Mouse (Mus musculus) urinary bladder, adult 18-20 months (tissue): ENCODE measurements around the gene Man1a.

Experiments used
- DNase-seq, 2 experiments: peaks; one replicate each; pipeline ENCODE4 v3.0.0; 2022; ENCODE audit warnings: low spot score in 2 of 2, mixed read lengths in 2 of 2

The Man1a gene

DNA sequence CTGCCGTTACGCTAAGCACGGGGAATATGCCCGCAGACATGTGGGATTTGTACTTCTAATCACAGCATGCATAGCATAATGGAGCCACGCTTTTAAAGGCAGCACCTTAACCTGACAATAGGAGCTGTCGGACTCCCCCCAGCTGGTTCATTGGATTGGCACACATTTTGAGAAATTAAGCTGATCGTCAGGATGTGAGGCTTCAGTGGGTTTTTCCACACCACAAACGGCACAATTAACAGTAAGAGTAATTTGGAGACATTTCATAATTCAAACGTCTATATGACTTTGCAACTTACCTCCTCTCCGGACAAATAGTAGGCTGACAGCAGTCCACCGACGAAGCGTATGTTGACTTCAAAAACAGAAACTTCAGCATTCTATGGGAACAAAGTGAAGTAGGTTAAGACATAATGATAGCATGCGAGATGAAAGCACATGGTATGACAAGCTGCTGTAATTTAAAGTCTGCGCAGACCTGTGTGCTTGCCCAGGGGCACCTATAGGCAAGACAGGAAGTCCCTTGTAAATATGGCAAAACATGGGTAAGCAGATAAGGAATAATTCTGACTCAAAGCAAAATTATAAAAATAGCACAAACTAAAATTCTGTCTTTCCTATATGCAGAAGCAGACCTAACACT, 62.2 kb downstream of the Man1a start:
- DNase-seq: no peak

GRCm38 (mm10) chr10:54013143-54013791, 63.1 kb downstream of the Man1a start:
- DNase-seq: no peak

DNA sequence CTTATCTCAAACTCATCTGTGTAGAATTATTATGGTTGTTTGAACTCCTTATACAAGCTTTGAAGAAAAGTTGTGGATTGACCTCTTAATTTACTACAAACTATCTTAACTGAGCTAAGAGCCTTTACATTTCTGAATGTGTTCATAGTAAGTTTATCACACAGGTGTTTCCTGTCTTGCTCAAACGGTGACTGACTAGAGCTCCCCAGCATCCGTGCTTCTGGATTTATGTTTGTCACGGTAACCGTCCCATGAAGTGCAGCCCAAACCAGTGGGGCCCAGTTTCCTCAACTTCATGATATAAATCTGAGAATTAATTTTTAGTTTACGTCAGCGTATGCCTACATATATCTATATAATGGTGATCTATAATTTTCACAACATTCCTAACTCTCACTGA, 67.3 kb downstream of the Man1a start:
- no peak for DNase-seq

DNA sequence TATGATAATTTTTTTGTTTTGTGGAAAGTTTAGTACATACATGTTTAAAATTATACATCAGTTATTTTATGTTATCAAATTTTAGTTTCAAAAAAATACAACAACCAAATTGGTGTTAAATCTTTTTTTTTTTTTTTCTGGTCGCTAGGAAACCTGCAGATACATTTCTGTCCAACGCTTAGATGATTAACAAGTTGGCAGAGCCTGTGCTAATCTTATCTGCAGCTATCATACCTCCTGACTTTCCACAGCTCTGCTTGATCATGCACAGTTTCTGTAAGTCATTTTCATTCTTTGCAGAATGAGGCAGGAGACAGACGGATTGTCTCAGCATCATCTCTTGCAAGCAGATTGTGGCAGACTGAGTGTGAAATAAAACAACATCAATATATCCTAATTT, 69.5 kb downstream of the Man1a start:
- DNase-seq: no peak

DNA sequence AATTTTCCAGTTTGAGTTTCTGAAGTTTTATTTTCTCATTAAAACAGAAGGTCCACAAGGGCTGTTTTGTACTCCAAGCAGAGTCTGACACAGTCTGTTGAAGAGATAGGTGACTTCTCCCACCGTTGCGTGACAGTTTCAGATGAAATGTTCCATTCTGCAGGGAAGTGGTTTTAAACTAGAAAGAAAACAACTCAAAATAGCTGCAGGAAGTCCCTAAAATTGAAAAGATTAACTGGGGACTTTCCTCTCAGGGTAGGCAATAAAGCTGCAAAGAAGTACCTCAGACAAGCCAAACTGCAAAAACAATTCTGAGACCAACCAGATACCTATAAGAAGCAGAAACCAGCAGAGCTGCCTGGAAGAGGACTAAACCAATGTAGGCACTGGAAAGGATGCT, 70.6 kb downstream of the Man1a start:
- DNase-seq: no peak

GRCm38 (mm10) chr10:54002936-54003335, 73.5 kb downstream of the Man1a start:
- no peak for DNase-seq

GRCm38 (mm10) chr10:53997301-53997700, 79.1 kb downstream of the Man1a start:
- no peak for DNase-seq

GRCm38 (mm10) chr10:53996216-53996615, 80.2 kb downstream of the Man1a start:
- DNase-seq: no peak

DNA sequence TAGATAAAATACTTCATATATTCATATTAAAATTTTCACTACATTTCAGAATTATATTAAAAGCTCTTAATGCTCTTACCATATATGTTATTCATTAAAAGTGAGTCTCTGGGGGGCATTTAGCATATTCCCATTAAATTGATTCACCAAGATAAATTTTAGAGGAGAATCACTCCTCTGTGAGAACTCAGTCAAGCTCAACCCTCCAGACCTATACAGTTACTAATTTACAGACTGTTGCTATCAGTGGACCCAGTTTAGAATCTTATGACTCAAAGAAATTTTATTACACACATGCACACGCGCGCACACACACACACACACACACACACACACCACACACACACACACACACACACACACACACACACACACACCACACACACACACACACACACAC, 81.8 kb downstream of the Man1a start:
- no peak for DNase-seq

DNA sequence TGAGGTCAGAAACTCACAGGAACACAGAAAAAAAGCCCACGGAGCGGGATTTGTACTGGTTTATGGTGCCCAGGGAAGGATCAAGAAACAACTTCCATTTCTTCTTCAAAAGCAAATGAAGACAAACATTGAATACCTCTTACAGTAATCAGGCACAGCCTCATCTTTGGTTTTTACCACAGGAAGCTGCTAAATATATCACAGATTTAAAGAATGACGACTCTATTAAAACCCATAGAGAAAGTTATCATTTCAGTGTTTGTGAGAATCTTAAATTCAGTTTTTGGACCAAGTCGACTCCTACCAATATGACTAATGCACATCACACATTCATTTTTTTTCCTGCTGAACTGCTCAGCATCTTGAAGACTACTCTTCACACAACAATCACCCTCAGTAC, 86.0 kb downstream of the Man1a start:
- no peak for DNase-seq

DNA sequence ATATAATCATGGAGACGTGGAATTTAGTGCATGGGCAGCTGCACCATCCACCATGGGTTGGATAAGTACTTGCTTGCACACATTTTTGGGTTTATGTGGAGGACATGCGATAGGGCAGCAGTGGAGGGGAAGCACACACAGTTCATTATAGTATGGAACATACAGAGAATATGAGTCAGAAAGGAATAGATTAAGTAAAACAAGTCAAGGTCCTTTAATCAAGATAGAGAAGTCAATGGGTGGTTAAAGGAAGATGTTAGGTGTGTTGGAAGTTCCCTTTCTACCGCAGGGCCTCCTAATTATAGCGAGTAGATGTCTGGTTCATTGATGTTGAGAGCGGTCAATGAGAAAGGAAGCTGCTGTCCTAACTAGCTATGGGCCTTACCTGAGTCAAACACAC, 91.5 kb downstream of the Man1a start:
- no peak for DNase-seq

- DNase-seq: no peak
Observed at GRCm38 (mm10) chr10:53984086-53984485, 92.3 kb downstream of the Man1a start.

DNA sequence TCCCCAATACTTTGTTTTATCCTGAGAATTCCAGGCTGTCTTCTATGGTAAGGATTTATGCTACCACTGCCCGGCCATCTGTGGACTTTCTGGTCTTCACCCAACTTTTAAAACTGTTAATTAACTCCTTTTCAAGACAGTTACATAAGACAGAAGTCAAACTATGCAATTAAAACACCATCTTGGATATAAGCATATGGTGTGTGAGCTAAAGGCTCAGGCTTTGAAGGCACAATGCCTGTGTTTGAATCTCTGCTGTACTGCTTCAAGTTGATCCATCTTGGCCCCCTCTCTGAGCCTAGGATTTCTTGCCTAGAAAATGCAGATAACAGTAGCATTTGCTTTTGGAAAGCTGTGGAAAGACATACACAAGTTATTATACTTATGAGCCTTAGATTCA, 97.8 kb downstream of the Man1a start:
- DNase-seq: no peak

DNA sequence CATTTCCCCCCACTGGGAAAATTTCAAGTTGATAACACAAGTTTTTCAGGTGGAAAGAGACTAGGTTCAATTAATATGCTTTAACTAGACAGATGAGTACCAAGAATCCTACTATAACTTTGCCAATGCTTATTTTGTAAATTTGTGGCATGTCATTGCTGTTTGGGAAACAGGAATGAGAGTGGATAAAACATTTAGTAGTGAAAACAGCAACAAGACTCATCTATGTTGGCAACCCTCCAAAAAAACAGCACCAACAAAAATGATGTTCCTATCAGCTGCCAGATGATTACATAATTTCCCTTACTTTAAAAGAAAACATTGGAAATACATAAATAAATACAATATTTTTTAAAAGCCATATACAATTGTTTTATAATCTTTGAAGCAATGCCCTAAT, 102.2 kb downstream of the Man1a start:
- DNase-seq: no peak

DNA sequence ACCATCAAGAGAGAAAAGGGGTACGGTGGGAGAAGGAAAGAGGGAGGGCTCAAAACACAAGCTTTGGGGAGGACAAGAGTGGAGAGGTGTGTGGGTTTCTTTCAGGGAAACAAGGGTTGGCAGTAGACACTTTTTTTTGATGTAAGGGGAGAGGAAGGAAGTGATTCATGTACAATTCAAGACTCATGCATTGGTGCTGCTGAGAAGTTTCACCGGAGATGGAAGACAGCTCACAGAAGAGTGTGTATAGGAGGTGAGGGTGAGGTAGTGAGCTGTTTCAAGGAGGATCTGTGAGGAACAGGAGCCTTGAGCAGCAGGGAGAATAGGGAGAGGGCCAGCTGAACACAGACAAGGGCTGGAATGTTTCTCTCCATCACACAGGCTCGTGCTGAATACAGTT, 116.7 kb downstream of the Man1a start:
- no peak for DNase-seq

DNA sequence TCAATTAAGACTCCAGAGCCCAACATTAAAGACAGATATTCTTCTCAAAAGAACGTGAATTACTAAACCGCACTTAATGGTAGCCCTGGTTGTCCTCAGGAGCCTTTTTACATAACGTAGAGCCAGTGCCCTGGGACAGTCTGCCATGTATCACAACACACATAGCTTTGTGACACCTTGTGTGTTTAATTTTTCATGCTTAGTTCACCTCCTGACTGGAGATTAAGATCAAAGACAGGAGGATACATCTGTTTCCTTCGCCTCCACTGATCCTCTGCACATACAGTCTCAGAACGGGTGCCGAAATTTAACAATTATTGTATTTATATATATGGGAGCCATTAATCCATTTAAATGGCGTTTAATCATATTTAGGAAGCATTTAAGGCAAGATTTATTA, 134.8 kb downstream of the Man1a start:
- DNase-seq: no peak

GRCm38 (mm10) chr10:53938199-53938598, 138.2 kb downstream of the Man1a start:
- DNase-seq: no peak

- no peak for DNase-seq
Observed at GRCm38 (mm10) chr10:53936078-53936477, 140.3 kb downstream of the Man1a start.

- no peak for DNase-seq
Observed at GRCm38 (mm10) chr10:53929722-53930500, 146.5 kb downstream of the Man1a start.

GRCm38 (mm10) chr10:53927904-53928303, 148.5 kb downstream of the Man1a start:
- no peak for DNase-seq

- no peak for DNase-seq
Observed at GRCm38 (mm10) chr10:53925456-53925855, 151.0 kb downstream of the Man1a start.

GRCm38 (mm10) chr10:53922236-53922635, 154.2 kb downstream of the Man1a start:
- DNase-seq: no peak

DNA sequence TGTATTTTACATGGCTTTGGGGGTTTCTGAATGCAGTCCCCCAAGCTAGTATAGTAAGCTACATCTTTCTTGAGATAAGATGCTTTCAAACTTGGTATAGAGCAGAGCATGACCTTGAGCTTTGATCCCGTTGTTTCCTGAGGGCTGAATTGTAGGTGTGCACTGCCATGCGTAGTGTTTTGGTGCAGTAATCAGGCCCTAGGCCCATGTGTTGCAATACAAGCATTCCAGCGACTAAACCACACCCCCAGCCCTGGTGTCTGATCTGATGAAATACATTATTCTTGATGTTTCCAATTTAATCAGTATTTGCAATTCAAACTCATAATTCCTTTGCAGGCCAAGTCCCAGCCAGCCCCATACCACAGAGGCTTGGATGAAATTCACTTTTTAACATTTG, 158.9 kb downstream of the Man1a start:
- no peak for DNase-seq
